Comparison of ENCODE assay signal across 19 mouse cellular contexts in the genomic region with DNA sequence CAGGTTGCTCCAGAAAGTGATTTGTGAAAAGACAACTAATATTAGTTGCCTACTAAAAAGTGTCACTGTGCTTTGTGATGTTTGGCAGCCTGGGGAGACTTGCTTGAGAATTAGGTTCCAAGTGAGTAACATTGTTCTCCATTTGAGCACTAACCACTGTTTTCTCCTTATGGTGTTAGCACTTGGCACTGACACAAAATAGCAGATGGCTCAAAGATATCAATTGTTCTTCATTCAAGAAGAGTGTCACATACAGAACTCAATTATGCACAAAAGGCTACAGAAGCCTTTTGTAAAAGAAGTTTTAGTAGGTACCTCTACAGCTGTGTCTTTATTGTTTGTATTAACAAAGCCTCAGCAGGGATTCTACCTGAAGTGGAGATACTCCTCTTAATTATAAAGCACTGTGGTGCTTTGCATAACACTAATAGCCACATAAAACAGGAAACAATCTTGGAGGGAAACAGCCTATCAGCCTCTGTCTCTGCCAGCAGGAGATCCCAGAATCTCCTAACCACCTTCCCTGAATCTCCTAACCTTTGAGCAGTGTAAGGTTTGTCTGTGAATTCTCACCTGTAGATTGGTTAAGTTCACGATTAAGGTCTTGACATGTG.
DNase-seq lines count a peak whose midpoint lies in the region; ATAC-seq lines count a peak whose summit lies in the region.
"Had no signal": no experiment of that assay in that cellular context is flagged by ENCODE, and none has a peak within 500 bp of the region (broad histone marks: within the 10 kb centered on the region; RNA-seq: fewer than 3 reads in every experiment).

No protein-coding gene starts in this region.

- no peak overlapping the region for H3K4me3 ChIP-seq in forebrain, embryonic 13.5 days
- no peak overlapping the region for H3K4me3 ChIP-seq in forebrain, embryonic 11.5 days (ENCODE audit: low read depth, low read length)
- H3K4me3 ChIP-seq: embryonic facial prominence, embryonic 10.5 days; liver, embryonic 13.5 days; lung, embryonic 15.5 days; midbrain, embryonic 13.5 days had no signal

- no peaks in the 10 kb centered on the region for H3K9me3 ChIP-seq in forebrain, embryonic 13.5 days (replicated peaks)
- H3K9me3 ChIP-seq in forebrain, embryonic 11.5 days (ENCODE audit: control insufficient read depth, low read length): no peaks in the 10 kb centered on the region
- H3K9me3 ChIP-seq: embryonic facial prominence, embryonic 10.5 days; liver, embryonic 13.5 days; lung, embryonic 15.5 days; midbrain, embryonic 13.5 days had no signal

- no peak overlapping the region for H3K27ac ChIP-seq in forebrain, embryonic 13.5 days
- H3K27ac ChIP-seq in forebrain, embryonic 11.5 days (ENCODE audit: low read depth, low read length): no peak overlapping the region
- H3K27ac ChIP-seq: embryonic facial prominence, embryonic 10.5 days; liver, embryonic 13.5 days; lung, embryonic 15.5 days; midbrain, embryonic 13.5 days had no signal

- 22% methylated on average over 1 of the region's 1 CpGs for WGBS in forebrain, embryonic 13.5 days
- WGBS in forebrain, embryonic 11.5 days: 23% methylated on average over 1 of the region's 1 CpGs

- no peak for DNase-seq in forebrain, embryonic 11.5 days (ENCODE audit: low spot score)
- DNase-seq in layer of hippocampus, adult 18-20 months (ENCODE audit: low spot score in 2 of 2): peak; percentile 29 to 78
- no peak for DNase-seq in layer of hippocampus, postnatal 10 days (ENCODE audit: low spot score in 2 of 2)
- peak; percentile 68 for DNase-seq in ZHBTc4 (ENCODE audit: low read depth, low spot score)
- peak; percentile 29 for DNase-seq in telencephalon, adult 2 months (ENCODE audit: low read depth, low spot score)
- DNase-seq: heart, postnatal 14 days; kidney, adult 8-10 months; kidney, postnatal 25 days; liver, embryonic 13.5 days; right cerebral cortex, postnatal 25 days; thymus, postnatal 14 days had no signal

- no peaks in the 10 kb centered on the region for H3K36me3 ChIP-seq in forebrain, embryonic 13.5 days (ENCODE audit: poor library complexity, severe bottlenecking)
- H3K36me3 ChIP-seq in forebrain, embryonic 11.5 days (ENCODE audit: control insufficient read depth, insufficient read depth, low read length): no peaks in the 10 kb centered on the region
- H3K36me3 ChIP-seq: embryonic facial prominence, embryonic 10.5 days; liver, embryonic 13.5 days; lung, embryonic 15.5 days; midbrain, embryonic 13.5 days had no signal

- ATAC-seq in forebrain, embryonic 13.5 days: peak; percentile 65
- ATAC-seq in forebrain, embryonic 11.5 days (replicated peaks; ENCODE audit: low FRiP score): no peak
- no peak for ATAC-seq in megakaryocyte, adult 5-6 weeks (ENCODE audit: poor library complexity, severe bottlenecking)
- ATAC-seq: midbrain, embryonic 13.5 days; Patski had no signal

- H3K9ac ChIP-seq in forebrain, embryonic 13.5 days: no peak overlapping the region
- H3K9ac ChIP-seq in forebrain, embryonic 11.5 days (ENCODE audit: low read length): no peak overlapping the region
- H3K9ac ChIP-seq: liver, embryonic 13.5 days; lung, embryonic 15.5 days; midbrain, embryonic 13.5 days had no signal

- no peaks in the 10 kb centered on the region for H3K27me3 ChIP-seq in forebrain, embryonic 13.5 days
- no peaks in the 10 kb centered on the region for H3K27me3 ChIP-seq in forebrain, embryonic 11.5 days (ENCODE audit: control insufficient read depth, insufficient read depth, low read length)
- H3K27me3 ChIP-seq: CH12.LX; liver, embryonic 13.5 days; lung, embryonic 15.5 days; midbrain, embryonic 13.5 days; Patski had no signal

- no peak overlapping the region for H3K4me2 ChIP-seq in forebrain, embryonic 13.5 days
- no peak overlapping the region for H3K4me2 ChIP-seq in forebrain, embryonic 11.5 days (ENCODE audit: low read depth, low read length, severe bottlenecking)
- H3K4me2 ChIP-seq: heart, embryonic 11.5 days; liver, embryonic 13.5 days; lung, embryonic 15.5 days; midbrain, embryonic 13.5 days had no signal

- peaks cover 7% of the 10 kb centered on the region for H3K4me1 ChIP-seq in forebrain, embryonic 13.5 days
- H3K4me1 ChIP-seq in forebrain, embryonic 11.5 days (replicated peaks; ENCODE audit: control insufficient read depth, insufficient read depth, low read length): no peaks in the 10 kb centered on the region
- H3K4me1 ChIP-seq: embryonic facial prominence, embryonic 10.5 days; liver, embryonic 13.5 days; lung, embryonic 15.5 days; midbrain, embryonic 13.5 days had no signal

Comparison
In these comparisons a context has a peak if more than half of its experiments do, and no peak if none do; other contexts are left out.
1. DNase-seq: peak in layer of hippocampus, adult 18-20 months (2 of 2), ZHBTc4 (single experiment) and telencephalon, adult 2 months (single experiment); none in forebrain, embryonic 11.5 days (single experiment) and layer of hippocampus, postnatal 10 days (0 of 2).